Mouse (Mus musculus) kidney, postnatal 4 days (tissue): ENCODE data around the gene Ube2j1.

Source experiments
- DNase-seq, 2 experiments: peaks; one replicate each; pipeline ENCODE4 v3.0.0; 2021; ENCODE audit warnings: mixed read lengths in 2 of 2

Gene Ube2j1

GRCm38 (mm10) chr4:33072526-33073161 is 41.4 kb downstream of the Ube2j1 start:
- no peak for DNase-seq

GRCm38 (mm10) chr4:33074406-33074805 is 43.2 kb downstream of the Ube2j1 start:
- no peak for DNase-seq

- no peak for DNase-seq
Measured at GRCm38 (mm10) chr4:33074851-33075250, 43.6 kb downstream of the Ube2j1 start.

GRCm38 (mm10) chr4:33075776-33076524 is 44.7 kb downstream of the Ube2j1 start:
- DNase-seq: no peak

GRCm38 (mm10) chr4:33077161-33077560 is 45.9 kb downstream of the Ube2j1 start:
- no peak for DNase-seq

- no peak for DNase-seq
Measured at GRCm38 (mm10) chr4:33077724-33078123, 46.5 kb downstream of the Ube2j1 start.

GRCm38 (mm10) chr4:33078492-33078891 is 47.3 kb downstream of the Ube2j1 start:
- DNase-seq: no peak

- no peak for DNase-seq
Measured at GRCm38 (mm10) chr4:33099118-33099694, 68.0 kb downstream of the Ube2j1 start.
